ENCODE assay signal across 8 mouse cellular contexts in the genomic region with DNA sequence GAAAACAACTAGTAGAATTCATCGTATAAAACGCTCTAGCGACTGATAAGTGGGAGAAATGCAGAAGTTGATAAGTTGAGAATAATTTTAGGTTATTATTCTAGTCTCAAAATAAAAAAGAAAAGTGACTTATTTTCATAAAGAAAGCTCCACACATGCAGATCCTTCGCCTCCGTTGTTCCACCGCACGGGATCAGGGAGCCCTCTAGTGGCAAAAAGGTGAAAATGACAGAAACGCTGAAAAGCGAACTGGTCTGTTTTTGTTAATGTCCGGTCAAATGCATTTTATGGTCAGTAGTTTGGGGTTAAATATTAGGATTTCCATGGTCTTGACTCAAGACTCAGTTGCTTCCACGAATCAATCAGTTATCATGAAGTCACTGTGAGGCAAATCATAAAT.
DNase-seq lines count a peak whose midpoint lies in the region; ATAC-seq and TF ChIP-seq lines count a peak whose summit lies in the region.

No protein-coding gene starts in this region.

- DNase-seq in heart, adult 18-20 months: peak; percentile 12 to 52
- no peak for DNase-seq in heart, adult 11 months
- DNase-seq in adipocyte (ENCODE audit: low spot score): peak; percentile 69
- DNase-seq in kidney, postnatal 14 days: peak; percentile 62
- peak; percentile 70 for DNase-seq in lung, postnatal 0 days (ENCODE audit: low spot score)
- DNase-seq in retina, postnatal 1 day: peak; percentile 79

- H3K9me3 ChIP-seq in heart, embryonic 14.5 days (ENCODE audit: control insufficient read depth, low read length): no peaks in the 10 kb centered on the region
- H3K9me3 ChIP-seq in lung, postnatal 0 days (ENCODE audit: low read length): no peaks in the 10 kb centered on the region

- H3K4me1 ChIP-seq in heart, embryonic 14.5 days (ENCODE audit: control insufficient read depth in 2 of 2, insufficient read depth in 2 of 2, low read length in 2 of 2): no peaks in the 10 kb centered on the region
- H3K4me1 ChIP-seq in lung, postnatal 0 days (ENCODE audit: insufficient read depth, low read depth, low read length): no peaks in the 10 kb centered on the region

- peak; percentile 87 for TF ChIP-seq CTCF in lung, postnatal 0 days (IDR thresholded peaks at IDR 0.05)

- no peak overlapping the region for H3K27ac ChIP-seq in heart, embryonic 14.5 days (replicated peaks in 1 of 2; ENCODE audit: control insufficient read depth in 1 of 2, insufficient read depth in 1 of 2, low read depth in 2 of 2, low read length in 2 of 2)
- no peak overlapping the region for H3K27ac ChIP-seq in lung, postnatal 0 days (ENCODE audit: low read length)

- no peaks in the 10 kb centered on the region for H3K27me3 ChIP-seq in heart, embryonic 14.5 days (ENCODE audit: control insufficient read depth, insufficient read depth, low read length)
- no peaks in the 10 kb centered on the region for H3K27me3 ChIP-seq in lung, postnatal 0 days (replicated peaks; ENCODE audit: insufficient read depth, low read length)

- no peaks in the 10 kb centered on the region for H3K36me3 ChIP-seq in heart, embryonic 14.5 days (ENCODE audit: control insufficient read depth, insufficient read depth, low read length)
- H3K36me3 ChIP-seq in lung, postnatal 0 days (ENCODE audit: insufficient read depth, low read length): no peaks in the 10 kb centered on the region

- H3K9ac ChIP-seq in heart, embryonic 14.5 days (ENCODE audit: low read length): peak overlapping the region; percentile 68
- H3K9ac ChIP-seq in lung, postnatal 0 days (replicated peaks; ENCODE audit: low read depth): no peak overlapping the region

- peak overlapping the region; percentile 75 for H3K4me2 ChIP-seq in heart, embryonic 14.5 days (ENCODE audit: low read length)
- peak overlapping the region; percentile 69 for H3K4me2 ChIP-seq in lung, postnatal 0 days (replicated peaks; ENCODE audit: low read depth, low read length)

- 0 out of 2 replicates have a peak, but pooled peaks have one; percentile 50 for ATAC-seq in common myeloid progenitor, adult 5-6 weeks (replicated peaks; ENCODE audit: low read depth, poor library complexity, severe bottlenecking)
- no peak for ATAC-seq in heart, embryonic 14.5 days (ENCODE audit: insufficient number of reproducible peaks, insufficient read depth, low FRiP score, low read depth)
- no peak for ATAC-seq in lung, postnatal 0 days

- 3% methylated on average over 11 of the region's 11 CpGs for WGBS in heart, embryonic 14.5 days
- WGBS in lung, postnatal 0 days: 3% methylated on average over 11 of the region's 11 CpGs

- no peak for TF ChIP-seq EP300 in lung, postnatal 0 days (IDR thresholded peaks at IDR 0.05)

- peak overlapping the region; percentile 40 to 51 for H3K4me3 ChIP-seq in heart, embryonic 14.5 days (ENCODE audit: control insufficient read depth in 1 of 2, insufficient read depth in 1 of 2, low read depth in 1 of 2, low read length in 2 of 2)
- peak overlapping the region; percentile 37 for H3K4me3 ChIP-seq in lung, postnatal 0 days (ENCODE audit: low read depth, low read length)
